Mouse (Mus musculus): ENCODE measurements around the gene Rfx3.

The Rfx3 gene

GRCm38 (mm10) chr19:27716274-27716673 lies 294.7 kb downstream of the Rfx3 start:
- DNase-seq (ENCODE audit: low spot score): no peak
